In the genomic region with DNA sequence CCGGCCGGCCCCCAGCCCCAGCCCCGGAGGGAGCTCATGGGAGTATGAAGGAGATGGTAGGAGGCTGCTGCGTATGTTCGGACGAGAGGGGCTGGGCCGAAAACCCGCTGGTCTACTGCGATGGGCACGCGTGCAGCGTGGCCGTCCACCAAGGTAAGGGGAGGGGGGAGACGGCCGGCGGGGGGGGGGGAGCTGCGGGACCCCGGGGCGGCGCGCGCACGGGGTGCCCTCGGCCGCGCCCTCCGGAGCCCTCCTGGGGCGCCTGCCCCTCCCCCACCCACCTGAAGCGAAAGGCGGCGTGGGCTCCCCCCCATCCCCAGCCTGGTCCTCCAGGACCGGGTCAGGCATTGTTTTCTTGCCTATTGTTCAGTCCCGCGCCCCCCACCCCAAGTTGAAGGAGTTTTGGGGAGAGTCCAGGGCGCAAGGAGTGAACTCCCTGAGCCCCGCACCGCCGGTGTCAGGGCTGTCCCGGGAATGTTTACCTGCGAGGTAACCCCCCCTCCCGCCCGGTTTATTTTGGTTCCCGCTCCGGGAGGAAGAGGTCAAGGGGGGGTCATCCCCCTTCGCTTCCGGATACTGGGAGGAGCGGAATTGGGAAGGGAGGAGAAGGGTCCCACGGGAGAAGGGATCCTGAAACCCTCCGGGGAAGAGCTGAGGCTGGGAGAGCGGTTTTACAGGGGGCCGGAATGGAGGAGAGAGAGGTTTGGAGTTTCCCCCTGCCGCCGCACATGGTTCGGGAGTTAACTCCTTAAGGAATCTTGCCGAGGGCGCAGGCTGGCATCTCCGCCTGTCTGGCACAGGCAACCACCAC, we compare ENCODE assay signal across 7 mouse cellular contexts. TPM values are rescaled to one million over a fixed set of nuclear protein-coding genes. Genes with fewer than 3 reads are reported as not detected.
DNase-seq lines count a peak whose midpoint lies in the region; ATAC-seq and TF ChIP-seq lines count a peak whose summit lies in the region.

No protein-coding gene starts in this region.

- peak overlapping the region; percentile 86 for H3K9ac ChIP-seq in hindbrain, embryonic 13.5 days
- peak overlapping the region; percentile 75 for H3K9ac ChIP-seq in liver, embryonic 11.5 days (ENCODE audit: low read depth, low read length)
- peak overlapping the region; percentile 93 for H3K9ac ChIP-seq in neural tube, embryonic 13.5 days

- peak overlapping the region; percentile 90 for H3K4me3 ChIP-seq in E14TG2a.4 (replicated peaks; ENCODE audit: low read length)
- peak overlapping the region; percentile 94 for H3K4me3 ChIP-seq in forebrain, embryonic 10.5 days
- H3K4me3 ChIP-seq in hindbrain, embryonic 13.5 days: peak overlapping the region; percentile 87
- peak overlapping the region; percentile 80 for H3K4me3 ChIP-seq in liver, embryonic 11.5 days (ENCODE audit: low read depth, low read length)
- peak overlapping the region; percentile 92 for H3K4me3 ChIP-seq in neural tube, embryonic 13.5 days

- WGBS in forebrain, embryonic 10.5 days: under 1% methylated on average over 36 of the region's 57 CpGs
- under 1% methylated on average over 38 of the region's 57 CpGs for WGBS in hindbrain, embryonic 13.5 days
- WGBS in liver, embryonic 11.5 days: 1% methylated on average over 44 of the region's 57 CpGs
- under 1% methylated on average over 27 of the region's 57 CpGs for WGBS in neural tube, embryonic 13.5 days

- H3K4me1 ChIP-seq in E14TG2a.4 (replicated peaks; ENCODE audit: low read depth, low read length): peaks cover 60% of the 10 kb centered on the region
- peaks cover 74% of the 10 kb centered on the region for H3K4me1 ChIP-seq in forebrain, embryonic 10.5 days
- peaks cover 53% of the 10 kb centered on the region for H3K4me1 ChIP-seq in hindbrain, embryonic 13.5 days (replicated peaks)
- peaks cover 22% of the 10 kb centered on the region for H3K4me1 ChIP-seq in liver, embryonic 11.5 days (replicated peaks; ENCODE audit: control insufficient read depth, insufficient read depth, low read length)
- H3K4me1 ChIP-seq in neural tube, embryonic 13.5 days (replicated peaks): peaks cover 61% of the 10 kb centered on the region

- no peaks in the 10 kb centered on the region for H3K9me3 ChIP-seq in E14TG2a.4 (ENCODE audit: low read length)
- H3K9me3 ChIP-seq in forebrain, embryonic 10.5 days: peaks cover 4% of the 10 kb centered on the region; the same call in 1 of the 2 replicates
- H3K9me3 ChIP-seq in hindbrain, embryonic 13.5 days: no peaks in the 10 kb centered on the region
- no peaks in the 10 kb centered on the region for H3K9me3 ChIP-seq in liver, embryonic 11.5 days (ENCODE audit: control insufficient read depth, low read length)
- H3K9me3 ChIP-seq in neural tube, embryonic 13.5 days: no peaks in the 10 kb centered on the region

- H3K27me3 ChIP-seq in E14TG2a.4 (ENCODE audit: insufficient read depth, low read length): no peaks in the 10 kb centered on the region
- H3K27me3 ChIP-seq in forebrain, embryonic 10.5 days (ENCODE audit: poor library complexity, severe bottlenecking): peaks cover 35% of the 10 kb centered on the region
- peaks cover 27% of the 10 kb centered on the region for H3K27me3 ChIP-seq in hindbrain, embryonic 13.5 days
- peaks cover 54% of the 10 kb centered on the region for H3K27me3 ChIP-seq in liver, embryonic 11.5 days (replicated peaks; ENCODE audit: control insufficient read depth, insufficient read depth, low read length)
- H3K27me3 ChIP-seq in neural tube, embryonic 13.5 days: peaks cover 21% of the 10 kb centered on the region

- DNase-seq in NIH3T3 (ENCODE audit: low read depth): peak; percentile 38
- peak; percentile 66 for DNase-seq in forebrain, embryonic 10.5 days (ENCODE audit: extremely low spot score, low spot score)
- DNase-seq in liver, embryonic 11.5 days (ENCODE audit: low spot score): no peak
- no peak for DNase-seq in spleen, postnatal 14 days (ENCODE audit: low spot score in 2 of 2)

- peak overlapping the region; percentile 81 for H3K4me2 ChIP-seq in hindbrain, embryonic 13.5 days
- H3K4me2 ChIP-seq in liver, embryonic 11.5 days: peak overlapping the region; percentile 76
- H3K4me2 ChIP-seq in neural tube, embryonic 13.5 days: peak overlapping the region; percentile 83

- TF ChIP-seq CTCF in E14TG2a.4 (conservative IDR thresholded peaks at IDR 0.05; ENCODE audit: low read length): no peak

- H3K27ac ChIP-seq in forebrain, embryonic 10.5 days: peak overlapping the region; percentile 97
- peak overlapping the region; percentile 86 for H3K27ac ChIP-seq in hindbrain, embryonic 13.5 days
- H3K27ac ChIP-seq in liver, embryonic 11.5 days (ENCODE audit: low read depth, low read length): peak overlapping the region; percentile 70
- peak overlapping the region; percentile 88 for H3K27ac ChIP-seq in neural tube, embryonic 13.5 days (replicated peaks)

- ATAC-seq in hindbrain, embryonic 13.5 days (ENCODE audit: low FRiP score): peak; percentile 36; the same call in 1 of the 2 replicates
- ATAC-seq in liver, embryonic 11.5 days (replicated peaks; ENCODE audit: low FRiP score): no peak
- peak; percentile 55; the same call in 1 of the 2 replicates for ATAC-seq in neural tube, embryonic 13.5 days (ENCODE audit: low read depth)

- H3K36me3 ChIP-seq in E14TG2a.4 (ENCODE audit: insufficient read depth, low read length): peaks cover 43% of the 10 kb centered on the region
- H3K36me3 ChIP-seq in forebrain, embryonic 10.5 days (replicated peaks): peaks cover 39% of the 10 kb centered on the region
- peaks cover 33% of the 10 kb centered on the region for H3K36me3 ChIP-seq in hindbrain, embryonic 13.5 days
- H3K36me3 ChIP-seq in liver, embryonic 11.5 days (ENCODE audit: control insufficient read depth, insufficient read depth, low read length): peaks cover 10% of the 10 kb centered on the region
- peaks cover 36% of the 10 kb centered on the region for H3K36me3 ChIP-seq in neural tube, embryonic 13.5 days

RNA-seq across cellular contexts. Expression of a gene that starts 0.5 kb away (rescaled TPM):
- 1.5 and 2.5 TPM in 2 replicates for polyA plus RNA-seq in forebrain, embryonic 10.5 days (2016; fragmentation: Nextera tagmentation; extraction: Ambion mirVana)
- polyA plus RNA-seq in hindbrain, embryonic 13.5 days (2015; fragmentation: Nextera tagmentation; extraction: Ambion mirVana): 3.4 and 4.1 TPM in 2 replicates
- 0.97 and 1.0 TPM in 2 replicates for polyA plus RNA-seq in liver, embryonic 11.5 days (2014; fragmentation: Nextera tagmentation; extraction: Ambion mirVana)
- 3.2 and 3.4 TPM in 2 replicates for polyA plus RNA-seq in neural tube, embryonic 13.5 days (2015; fragmentation: Nextera tagmentation; extraction: Ambion mirVana)

RNA-seq across cellular contexts. Expression of a gene that starts 21.9 kb away (rescaled TPM):
- polyA plus RNA-seq in forebrain, embryonic 10.5 days (2016; fragmentation: Nextera tagmentation; extraction: Ambion mirVana): 17.0 and 21.7 TPM in 2 replicates
- polyA plus RNA-seq in hindbrain, embryonic 13.5 days (2015; fragmentation: Nextera tagmentation; extraction: Ambion mirVana): 23.8 and 25.6 TPM in 2 replicates
- polyA plus RNA-seq in liver, embryonic 11.5 days (2014; fragmentation: Nextera tagmentation; extraction: Ambion mirVana): 18.0 and 21.9 TPM in 2 replicates
- polyA plus RNA-seq in neural tube, embryonic 13.5 days (2015; fragmentation: Nextera tagmentation; extraction: Ambion mirVana): 32.9 and 40.5 TPM in 2 replicates

RNA-seq across cellular contexts. Expression of a gene that starts 34.2 kb away (rescaled TPM):
- 11.4 and 11.6 TPM in 2 replicates for polyA plus RNA-seq in forebrain, embryonic 10.5 days (2016; fragmentation: Nextera tagmentation; extraction: Ambion mirVana)
- 2.3 and 3.0 TPM in 2 replicates for polyA plus RNA-seq in hindbrain, embryonic 13.5 days (2015; fragmentation: Nextera tagmentation; extraction: Ambion mirVana)
- polyA plus RNA-seq in liver, embryonic 11.5 days (2014; fragmentation: Nextera tagmentation; extraction: Ambion mirVana): 4.1 and 4.8 TPM in 2 replicates
- 3.6 and 4.1 TPM in 2 replicates for polyA plus RNA-seq in neural tube, embryonic 13.5 days (2015; fragmentation: Nextera tagmentation; extraction: Ambion mirVana)

RNA-seq across cellular contexts. Expression of a gene that starts 36.6 kb away (rescaled TPM):
- 18.4 and 20.9 TPM in 2 replicates for polyA plus RNA-seq in forebrain, embryonic 10.5 days (2016; fragmentation: Nextera tagmentation; extraction: Ambion mirVana)
- 26.2 and 26.3 TPM in 2 replicates for polyA plus RNA-seq in hindbrain, embryonic 13.5 days (2015; fragmentation: Nextera tagmentation; extraction: Ambion mirVana)
- polyA plus RNA-seq in liver, embryonic 11.5 days (2014; fragmentation: Nextera tagmentation; extraction: Ambion mirVana): 10.3 and 13.2 TPM in 2 replicates
- 20.4 and 22.6 TPM in 2 replicates for polyA plus RNA-seq in neural tube, embryonic 13.5 days (2015; fragmentation: Nextera tagmentation; extraction: Ambion mirVana)

RNA-seq across cellular contexts. Expression of a gene that starts 39.5 kb away (rescaled TPM):
- polyA plus RNA-seq in forebrain, embryonic 10.5 days (2016; fragmentation: Nextera tagmentation; extraction: Ambion mirVana): 627 and 634 TPM in 2 replicates
- 476 and 483 TPM in 2 replicates for polyA plus RNA-seq in hindbrain, embryonic 13.5 days (2015; fragmentation: Nextera tagmentation; extraction: Ambion mirVana)
- polyA plus RNA-seq in liver, embryonic 11.5 days (2014; fragmentation: Nextera tagmentation; extraction: Ambion mirVana): 558 and 561 TPM in 2 replicates
- 444 and 473 TPM in 2 replicates for polyA plus RNA-seq in neural tube, embryonic 13.5 days (2015; fragmentation: Nextera tagmentation; extraction: Ambion mirVana)

Comparison
In these comparisons a context has a peak if more than half of its experiments do, and no peak if none do; other contexts are left out.
1. DNase-seq: peak in NIH3T3 (single experiment) and forebrain, embryonic 10.5 days (single experiment); none in liver, embryonic 11.5 days (single experiment) and spleen, postnatal 14 days (0 of 2).
2. Peak in every context shown above with its lines, with median percentiles within 50 percentile points of each other: H3K4me3 ChIP-seq, H3K27ac ChIP-seq, H3K4me2 ChIP-seq and H3K9ac ChIP-seq.